ENCODE assay signal across 10 mouse cellular contexts in the genomic region with DNA sequence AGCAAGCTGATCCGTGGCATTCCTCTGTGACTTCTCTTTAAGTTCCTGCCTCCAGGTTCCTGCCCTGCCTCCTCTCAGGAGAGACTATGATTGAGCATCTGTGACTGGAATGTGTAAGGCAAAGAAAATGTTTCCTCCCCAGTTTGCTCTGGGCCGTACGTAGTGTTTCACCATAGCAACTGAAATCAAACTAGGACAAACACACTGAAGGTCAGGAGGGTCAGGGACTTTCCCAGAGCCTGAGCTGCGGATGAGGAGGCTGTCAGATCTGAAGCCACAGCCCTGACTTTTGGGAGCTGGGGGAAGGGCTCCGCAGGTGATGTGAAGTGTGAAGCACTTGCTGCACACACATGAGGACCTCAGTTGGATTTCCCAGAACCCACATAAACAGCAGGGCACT. TPM values are rescaled to one million over a fixed set of nuclear protein-coding genes. Genes with fewer than 3 reads are reported as not detected.
DNase-seq lines count a peak whose midpoint lies in the region; ATAC-seq lines count a peak whose summit lies in the region.
"Had no signal": no experiment of that assay in that cellular context is flagged by ENCODE, and none has a peak within 500 bp of the region (broad histone marks: within the 10 kb centered on the region; RNA-seq: fewer than 3 reads in every experiment).

No protein-coding gene starts in this region.

- DNase-seq in kidney, adult 9 months, result no peak
- DNase-seq in liver, result peak; percentile 33
- no peak for DNase-seq in urinary bladder, adult 2 months (ENCODE audit: low spot score)
- DNase-seq: cerebellum, postnatal 36 days had no signal

- peak; percentile 48; the same call in 1 of the 2 replicates for ATAC-seq in kidney, embryonic 15.5 days (replicated peaks; ENCODE audit: low FRiP score)
- ATAC-seq in activated CD4-positive, CD25-positive, alpha-beta regulatory T cell, adult 4 months, result peak; percentile 96
- peak; percentile 36; the same call in 1 of the 2 replicates for ATAC-seq in stomach, embryonic 15.5 days (ENCODE audit: insufficient read depth, low FRiP score, low read depth)
- ATAC-seq in megakaryocyte-erythroid progenitor cell, adult 5-6 weeks (replicated peaks; ENCODE audit: low FRiP score, low TSS enrichment, poor library complexity, severe bottlenecking), result no peak
- ATAC-seq in megakaryocyte, adult 5-6 weeks (ENCODE audit: poor library complexity, severe bottlenecking), result no peak

- H3K27me3 ChIP-seq in kidney, embryonic 15.5 days, result no peaks in the 10 kb centered on the region
- H3K27me3 ChIP-seq in stomach, embryonic 15.5 days (replicated peaks), result no peaks in the 10 kb centered on the region
- H3K27me3 ChIP-seq: limb, embryonic 12.5 days had no signal

- no peak overlapping the region for H3K4me2 ChIP-seq in kidney, embryonic 15.5 days
- H3K4me2 ChIP-seq in stomach, embryonic 15.5 days, result no peak overlapping the region
- H3K4me2 ChIP-seq: limb, embryonic 12.5 days had no signal

- H3K9me3 ChIP-seq in kidney, embryonic 15.5 days (replicated peaks), result no peaks in the 10 kb centered on the region
- H3K9me3 ChIP-seq in stomach, embryonic 15.5 days, result no peaks in the 10 kb centered on the region
- H3K9me3 ChIP-seq: limb, embryonic 12.5 days had no signal

- no peaks in the 10 kb centered on the region for H3K36me3 ChIP-seq in kidney, embryonic 15.5 days
- H3K36me3 ChIP-seq in stomach, embryonic 15.5 days, result no peaks in the 10 kb centered on the region
- H3K36me3 ChIP-seq: limb, embryonic 12.5 days had no signal

- no peak overlapping the region for H3K27ac ChIP-seq in kidney, embryonic 15.5 days
- no peak overlapping the region for H3K27ac ChIP-seq in stomach, embryonic 15.5 days
- H3K27ac ChIP-seq: limb, embryonic 12.5 days had no signal

- H3K4me1 ChIP-seq in kidney, embryonic 15.5 days, result peaks cover 42% of the 10 kb centered on the region
- H3K4me1 ChIP-seq in stomach, embryonic 15.5 days, result peaks cover 24% of the 10 kb centered on the region

- no peak overlapping the region for H3K9ac ChIP-seq in kidney, embryonic 15.5 days
- H3K9ac ChIP-seq in stomach, embryonic 15.5 days, result no peak overlapping the region
- H3K9ac ChIP-seq: limb, embryonic 12.5 days had no signal

- H3K4me3 ChIP-seq in kidney, embryonic 15.5 days (replicated peaks), result no peak overlapping the region
- no peak overlapping the region for H3K4me3 ChIP-seq in stomach, embryonic 15.5 days (replicated peaks)
- H3K4me3 ChIP-seq: limb, embryonic 12.5 days had no signal

- 22% methylated on average over 5 of the region's 5 CpGs for WGBS in kidney, embryonic 15.5 days
- WGBS in stomach, embryonic 15.5 days, result 32% methylated on average over 5 of the region's 5 CpGs

RNA-seq across cellular contexts. Expression of a gene that starts 20.7 kb away (rescaled TPM):
- polyA plus RNA-seq in kidney, embryonic 15.5 days (2015; fragmentation: Nextera tagmentation; extraction: Ambion mirVana), result 29.1 and 29.2 TPM in 2 replicates
- 10 to 100 TPM; 15.2 to 27.5 TPM for polyA plus RNA-seq in activated CD4-positive, CD25-positive, alpha-beta regulatory T cell, adult 4 months (2017; shearing (Covaris generic))
- polyA plus RNA-seq in stomach, embryonic 15.5 days (2015; fragmentation: Nextera tagmentation; extraction: Ambion mirVana), result 26.8 TPM in 2 replicates
- 3.7 and 9.1 TPM in 2 replicates for total RNA-seq in megakaryocyte-erythroid progenitor cell, adult 5-6 weeks (2014; fragmentation: Nextera tagmentation)
- 0.50 and 1.6 TPM in 2 replicates for total RNA-seq in megakaryocyte-erythroid progenitor cell, adult 5-6 weeks (2017)
- total RNA-seq in megakaryocyte, adult 5-6 weeks (2015), result 7.8 and 14.8 TPM in 2 replicates
- 6.0 and 8.6 TPM in 2 replicates for total RNA-seq in megakaryocyte, adult 5-6 weeks (2017)
- 20.0 and 20.2 TPM in 2 replicates for polyA plus RNA-seq in urinary bladder, adult 2 months (2012; rRNA removed)

RNA-seq across cellular contexts. Expression of a gene that starts 37.0 kb away (rescaled TPM):
- polyA plus RNA-seq in kidney, embryonic 15.5 days (2015; fragmentation: Nextera tagmentation; extraction: Ambion mirVana), result 13.3 and 16.3 TPM in 2 replicates
- 1 to 10 TPM; 7.3 to 8.4 TPM for polyA plus RNA-seq in activated CD4-positive, CD25-positive, alpha-beta regulatory T cell, adult 4 months (2017; shearing (Covaris generic))
- 4.9 and 7.3 TPM in 2 replicates for polyA plus RNA-seq in stomach, embryonic 15.5 days (2015; fragmentation: Nextera tagmentation; extraction: Ambion mirVana)
- 0.42 and 1.4 TPM in 2 replicates for total RNA-seq in megakaryocyte-erythroid progenitor cell, adult 5-6 weeks (2014; fragmentation: Nextera tagmentation)
- 0.34 and 0.80 TPM in 2 replicates for total RNA-seq in megakaryocyte-erythroid progenitor cell, adult 5-6 weeks (2017)
- 1.0 and 1.4 TPM in 2 replicates for total RNA-seq in megakaryocyte, adult 5-6 weeks (2015)
- 0.07 and 0.53 TPM in 2 replicates for total RNA-seq in megakaryocyte, adult 5-6 weeks (2017)
- polyA plus RNA-seq in urinary bladder, adult 2 months (2012; rRNA removed), result 34.0 and 37.1 TPM in 2 replicates

RNA-seq across cellular contexts. Expression of a gene that starts 48.3 kb away (rescaled TPM):
- polyA plus RNA-seq in kidney, embryonic 15.5 days (2015; fragmentation: Nextera tagmentation; extraction: Ambion mirVana), result 2.1 and 2.7 TPM in 2 replicates
- not detected for polyA plus RNA-seq in activated CD4-positive, CD25-positive, alpha-beta regulatory T cell, adult 4 months (2017; shearing (Covaris generic))
- polyA plus RNA-seq in stomach, embryonic 15.5 days (2015; fragmentation: Nextera tagmentation; extraction: Ambion mirVana), result 0.76 and 0.77 TPM in 2 replicates
- not detected in 2 replicates for total RNA-seq in megakaryocyte-erythroid progenitor cell, adult 5-6 weeks (2014; fragmentation: Nextera tagmentation)
- total RNA-seq in megakaryocyte-erythroid progenitor cell, adult 5-6 weeks (2017), result not detected in 2 replicates
- not detected in 2 replicates for total RNA-seq in megakaryocyte, adult 5-6 weeks (2015)
- total RNA-seq in megakaryocyte, adult 5-6 weeks (2017), result 0.26 TPM in 1 of 2 replicates, not detected in the other
- 2.6 and 2.8 TPM in 2 replicates for polyA plus RNA-seq in urinary bladder, adult 2 months (2012; rRNA removed)

Comparison
In these comparisons a context has a peak if more than half of its experiments do, and no peak if none do; other contexts are left out.
1. ATAC-seq: peak in kidney, embryonic 15.5 days (single experiment), activated CD4-positive, CD25-positive, alpha-beta regulatory T cell, adult 4 months (single experiment) and stomach, embryonic 15.5 days (single experiment); none in megakaryocyte-erythroid progenitor cell, adult 5-6 weeks (single experiment) and megakaryocyte, adult 5-6 weeks (single experiment).